Mouse (Mus musculus) neural tube, embryonic 10.5 days (tissue): Measurements from ENCODE around the gene Uqcrq.

Experiments
- DNase-seq: peaks from one replicate; pipeline ENCODE4 v3.0.0-alpha.2; 2017; ENCODE audit warnings: low spot score; ENCODE audit errors: extremely low spot score

Uqcrq gene

GRCm38 (mm10) chr11:53430670-53431346 is at the start of gene Uqcrq, which contains the start of gene Gdf9:
Gene Uqcrq, minus strand, starts transcription at chr11:53430831.
Gene Gdf9, plus strand, starts transcription at chr11:53431023.
- DNase-seq = peak; percentile 91

GRCm38 (mm10) chr11:53479783-53480301 is 49.2 kb upstream of the Uqcrq start, which contains the start of the genes Gm9945 and Sowaha:
Gene Gm9945, plus strand, starts transcription at chr11:53480166.
Gene Sowaha, minus strand, starts transcription at chr11:53480274.
- DNase-seq = no peak

- DNase-seq = peak; percentile 55
These were observed 48.6 kb upstream of the Uqcrq start for GRCm38 (mm10) chr11:53479171-53479782.

- peak; percentile 64 for DNase-seq
These were observed 47.9 kb upstream of the Uqcrq start for GRCm38 (mm10) chr11:53478383-53479170.

GRCm38 (mm10) chr11:53477833-53478232 is 47.2 kb upstream of the Uqcrq start:
- DNase-seq = no peak

- no peak for DNase-seq
These were observed 45.0 kb upstream of the Uqcrq start for GRCm38 (mm10) chr11:53475620-53476019.

GRCm38 (mm10) chr11:53472709-53473108 is 42.1 kb upstream of the Uqcrq start:
- no peak for DNase-seq

- peak; percentile 90 for DNase-seq
These were observed 39.5 kb upstream of the Uqcrq start, which contains the start of gene Gm9837 for GRCm38 (mm10) chr11:53469968-53470695. Gene Gm9837, minus strand, starts transcription at chr11:53470479.

GRCm38 (mm10) chr11:53469294-53469967 is 38.8 kb upstream of the Uqcrq start:
- no peak for DNase-seq

GRCm38 (mm10) chr11:53466231-53466971 is 35.8 kb upstream of the Uqcrq start:
- DNase-seq = peak; percentile 85

- DNase-seq = peak; percentile 66
These were observed 33.2 kb upstream of the Uqcrq start for GRCm38 (mm10) chr11:53463551-53464424.

GRCm38 (mm10) chr11:53461727-53462126 is 31.1 kb upstream of the Uqcrq start:
- no peak for DNase-seq

GRCm38 (mm10) chr11:53460192-53460591 is 29.6 kb upstream of the Uqcrq start:
- DNase-seq = no peak

- DNase-seq = no peak
These were observed 28.4 kb upstream of the Uqcrq start for GRCm38 (mm10) chr11:53458996-53459395.

- no peak for DNase-seq
These were observed 26.8 kb upstream of the Uqcrq start for GRCm38 (mm10) chr11:53457372-53457954.

- DNase-seq = peak; percentile 66
These were observed 26.1 kb upstream of the Uqcrq start, which contains the start of the genes Gm10447 and Shroom1 for GRCm38 (mm10) chr11:53456474-53457371. Gene Gm10447, minus strand, starts transcription at chr11:53457110. Gene Shroom1, plus strand, starts transcription at chr11:53457205.

GRCm38 (mm10) chr11:53453031-53453430 is 22.4 kb upstream of the Uqcrq start:
- DNase-seq = no peak
